Mouse (Mus musculus): ENCODE data around the gene Il33. TPM values are rescaled to one million over a fixed set of nuclear protein-coding genes. Genes with fewer than 3 reads are reported as not detected.
"Not testable (repeated sequence)": the region's sequence is repeated elsewhere in the genome, so short reads cannot be mapped to it uniquely, and the experiment has no call there.

The Il33 gene
- polyA plus RNA-seq, 1 experiment, result not detected

- H3K4me3 ChIP-seq (replicated peaks), result no peak overlapping the region
- H3K4me1 ChIP-seq (ENCODE audit: control insufficient read depth), result no peaks in the 10 kb centered on the region
- no peaks in the 10 kb centered on the region for H3K27me3 ChIP-seq (ENCODE audit: control insufficient read depth)
- no peak for TF ChIP-seq TAL1 (IDR thresholded peaks at IDR 0.05; ENCODE audit: low read length)
- TF ChIP-seq GATA1 (IDR thresholded peaks at IDR 0.05; ENCODE audit: low read length), result no peak
- no peaks in the 10 kb centered on the region for H3K9me3 ChIP-seq (ENCODE audit: control insufficient read depth, low read length)
- no peaks in the 10 kb centered on the region for H3K36me3 ChIP-seq (ENCODE audit: control insufficient read depth)
Measured at GRCm38 (mm10) chr19:29917421-29917820, 7.5 kb upstream of the Il33 start.

GRCm38 (mm10) chr19:29926101-29926755, 1.3 kb downstream of the Il33 start:
- Histone ChIP-seq H3K4me1 (ENCODE audit: control insufficient read depth) (no peaks in the 10 kb centered on the region), H3K9me3 (ENCODE audit: control insufficient read depth, low read length) (no peaks in the 10 kb centered on the region), H3K27me3 (ENCODE audit: control insufficient read depth) (no peaks in the 10 kb centered on the region), H3K4me3 (replicated peaks) (no peak overlapping the region), H3K36me3 (ENCODE audit: control insufficient read depth) (no peaks in the 10 kb centered on the region)
- no peak for TF ChIP-seq GATA1 (IDR thresholded peaks at IDR 0.05; ENCODE audit: low read length)
- TF ChIP-seq TAL1 (IDR thresholded peaks at IDR 0.05; ENCODE audit: low read length), result no peak

GRCm38 (mm10) chr19:29930296-29930695, 5.4 kb downstream of the Il33 start:
- no peaks in the 10 kb centered on the region for H3K9me3 ChIP-seq (ENCODE audit: control insufficient read depth, low read length)
- no peaks in the 10 kb centered on the region for H3K36me3 ChIP-seq (ENCODE audit: control insufficient read depth)
- no peaks in the 10 kb centered on the region for H3K27me3 ChIP-seq (ENCODE audit: control insufficient read depth)
- TF ChIP-seq TAL1 (IDR thresholded peaks at IDR 0.05; ENCODE audit: low read length), result no peak
- no peak for TF ChIP-seq GATA1 (IDR thresholded peaks at IDR 0.05; ENCODE audit: low read length)
- H3K4me1 ChIP-seq (ENCODE audit: control insufficient read depth), result no peaks in the 10 kb centered on the region
- no peak overlapping the region for H3K4me3 ChIP-seq (replicated peaks)

GRCm38 (mm10) chr19:29937445-29937844, 12.5 kb downstream of the Il33 start:
- no peak for TF ChIP-seq GATA1 (IDR thresholded peaks at IDR 0.05; ENCODE audit: low read length)
- Histone ChIP-seq H3K4me3 (replicated peaks) (no peak overlapping the region), H3K27me3 (ENCODE audit: control insufficient read depth) (no peaks in the 10 kb centered on the region), H3K9me3 (ENCODE audit: control insufficient read depth, low read length) (no peaks in the 10 kb centered on the region), H3K36me3 (ENCODE audit: control insufficient read depth) (no peaks in the 10 kb centered on the region), H3K4me1 (ENCODE audit: control insufficient read depth) (no peaks in the 10 kb centered on the region)

- Histone ChIP-seq H3K36me3 (ENCODE audit: control insufficient read depth) (no peaks in the 10 kb centered on the region), H3K9me3 (ENCODE audit: control insufficient read depth, low read length) (no peaks in the 10 kb centered on the region), H3K4me3 (replicated peaks) (no peak overlapping the region), H3K27me3 (ENCODE audit: control insufficient read depth) (no peaks in the 10 kb centered on the region), H3K4me1 (ENCODE audit: control insufficient read depth) (no peaks in the 10 kb centered on the region)
- TF ChIP-seq TAL1 (IDR thresholded peaks at IDR 0.05; ENCODE audit: low read length) (no peak), GATA1 (IDR thresholded peaks at IDR 0.05; ENCODE audit: low read length) (no peak)
Measured at GRCm38 (mm10) chr19:29940239-29940638, 15.3 kb downstream of the Il33 start.

- Histone ChIP-seq H3K9me3 (ENCODE audit: control insufficient read depth, low read length) (no peaks in the 10 kb centered on the region), H3K4me3 (replicated peaks) (no peak overlapping the region), H3K36me3 (ENCODE audit: control insufficient read depth) (no peaks in the 10 kb centered on the region), H3K27me3 (ENCODE audit: control insufficient read depth) (no peaks in the 10 kb centered on the region), H3K4me1 (ENCODE audit: control insufficient read depth) (no peaks in the 10 kb centered on the region)
- TF ChIP-seq GATA1 (IDR thresholded peaks at IDR 0.05; ENCODE audit: low read length) (no peak), TAL1 (IDR thresholded peaks at IDR 0.05; ENCODE audit: low read length) (no peak)
Measured at GRCm38 (mm10) chr19:29941208-29941607, 16.3 kb downstream of the Il33 start.

- Histone ChIP-seq H3K27me3 (ENCODE audit: control insufficient read depth) (no peaks in the 10 kb centered on the region), H3K4me1 (ENCODE audit: control insufficient read depth) (no peaks in the 10 kb centered on the region), H3K9me3 (ENCODE audit: control insufficient read depth, low read length) (no peaks in the 10 kb centered on the region), H3K4me3 (replicated peaks) (no peak overlapping the region), H3K36me3 (ENCODE audit: control insufficient read depth) (no peaks in the 10 kb centered on the region)
- TF ChIP-seq GATA1 (IDR thresholded peaks at IDR 0.05; ENCODE audit: low read length) (no peak), TAL1 (IDR thresholded peaks at IDR 0.05; ENCODE audit: low read length) (no peak)
Measured at GRCm38 (mm10) chr19:29942358-29942757, 17.4 kb downstream of the Il33 start.

- no peak for TF ChIP-seq GATA1 (IDR thresholded peaks at IDR 0.05; ENCODE audit: low read length)
- TF ChIP-seq TAL1 (IDR thresholded peaks at IDR 0.05; ENCODE audit: low read length), result no peak
- Histone ChIP-seq H3K27me3 (ENCODE audit: control insufficient read depth) (peaks cover 3% of the 10 kb centered on the region; the same call in 1 of the 2 replicates), H3K4me1 (ENCODE audit: control insufficient read depth) (no peaks in the 10 kb centered on the region; the same call in 1 of the 2 replicates), H3K36me3 (ENCODE audit: control insufficient read depth) (no peaks in the 10 kb centered on the region), H3K4me3 (replicated peaks) (no peak overlapping the region), H3K9me3 (ENCODE audit: control insufficient read depth, low read length) (no peaks in the 10 kb centered on the region)
Measured at GRCm38 (mm10) chr19:29944426-29944825, 19.5 kb downstream of the Il33 start.

GRCm38 (mm10) chr19:29944935-29945334, 20.0 kb downstream of the Il33 start:
- not testable (repeated sequence) for H3K27me3 ChIP-seq (ENCODE audit: control insufficient read depth); H3K9me3 ChIP-seq (ENCODE audit: control insufficient read depth, low read length); H3K36me3 ChIP-seq (ENCODE audit: control insufficient read depth); H3K4me1 ChIP-seq (ENCODE audit: control insufficient read depth); H3K4me3 ChIP-seq (replicated peaks)
